Mouse (Mus musculus): ENCODE data around the gene Adam30. TPM values are rescaled to one million over a fixed set of nuclear protein-coding genes. Genes with fewer than 3 reads are reported as not detected.

Gene Adam30
- polyA plus RNA-seq, 1 experiment from 2014 or later, result not detected

DNA sequence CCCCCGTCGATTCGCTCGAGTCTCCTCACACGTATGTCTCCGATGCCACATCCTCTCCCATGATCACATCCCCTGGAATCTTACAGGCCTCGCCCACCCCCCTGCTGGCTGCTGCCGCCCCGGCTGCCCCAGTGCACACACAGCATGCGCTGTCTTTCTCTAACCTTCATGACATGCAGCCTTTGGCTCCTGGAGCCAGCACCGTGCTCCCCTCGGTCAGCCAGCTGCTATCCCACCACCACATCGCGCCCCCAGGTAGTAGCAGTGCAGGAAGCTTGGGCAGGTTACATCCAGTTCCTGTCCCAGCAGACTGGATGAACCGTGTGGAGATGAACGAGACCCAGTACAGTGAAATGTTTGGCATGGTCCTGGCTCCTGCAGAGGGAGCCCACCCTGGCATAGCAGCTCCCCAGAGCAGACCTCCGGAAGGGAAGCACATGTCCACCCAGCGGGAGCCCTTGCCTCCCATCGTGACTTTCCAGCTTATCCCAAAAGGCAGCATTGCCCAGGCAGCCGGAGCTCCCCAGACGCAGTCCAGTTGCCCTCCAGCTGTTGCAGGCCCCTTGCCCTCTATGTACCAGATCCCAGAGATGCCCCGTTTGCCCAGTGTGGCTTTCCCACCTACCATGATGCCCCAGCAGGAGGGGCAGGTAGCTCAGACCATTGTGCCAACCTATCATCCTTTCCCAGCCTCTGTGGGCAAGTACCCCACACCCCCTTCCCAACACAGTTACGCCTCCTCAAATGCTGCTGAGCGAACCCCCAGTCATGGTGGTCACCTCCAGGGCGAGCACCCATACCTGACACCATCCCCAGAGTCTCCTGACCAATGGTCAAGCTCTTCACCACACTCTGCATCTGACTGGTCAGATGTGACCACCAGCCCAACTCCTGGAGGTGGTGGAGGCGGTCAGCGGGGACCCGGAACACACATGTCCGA is 13.7 kb upstream of the Adam30 start:
- Histone ChIP-seq H3K4me2 (no peak overlapping the region), H3K9me3 (replicated peaks) (no peaks in the 10 kb centered on the region), H3K27me3 (no peaks in the 10 kb centered on the region), H3K4me3 (replicated peaks) (no peak overlapping the region), H3K9ac (no peak overlapping the region), H3K27ac (replicated peaks) (no peak overlapping the region), H3K36me3 (replicated peaks) (peaks cover 70% of the 10 kb centered on the region), H3K4me1 (replicated peaks) (no peaks in the 10 kb centered on the region)
- 0 out of 2 replicates have a peak, but pooled peaks have one; percentile 7 for ATAC-seq (ENCODE audit: insufficient read depth)
- 86% methylated on average over 29 of the region's 29 CpGs for WGBS (ENCODE audit: insufficient replicate concordance)

DNA sequence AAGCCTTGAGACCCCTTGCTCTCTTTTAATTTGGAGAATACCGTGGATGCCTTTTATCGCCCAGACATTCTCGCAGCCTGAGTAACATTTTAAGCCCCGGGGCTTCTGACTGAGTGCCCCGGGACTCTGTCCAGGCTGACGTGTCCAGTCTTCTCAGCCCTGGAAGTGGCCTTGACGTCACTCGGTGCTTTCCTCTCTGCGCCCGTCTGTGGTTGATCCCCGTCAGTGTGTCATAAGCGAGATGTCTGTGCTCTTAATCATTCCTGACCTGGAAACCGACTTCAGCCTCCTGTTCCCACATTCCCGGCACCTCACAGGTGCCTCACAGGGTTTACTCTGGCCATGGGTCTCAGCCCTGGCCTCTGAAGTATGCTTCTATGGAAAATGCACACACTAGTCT is 12.7 kb upstream of the Adam30 start:
- H3K4me2 ChIP-seq, result no peak overlapping the region
- H3K27ac ChIP-seq (replicated peaks), result no peak overlapping the region
- ATAC-seq (ENCODE audit: insufficient read depth), result no peak
- WGBS (ENCODE audit: insufficient replicate concordance), result 76% methylated on average over 14 of the region's 14 CpGs
- H3K9me3 ChIP-seq (replicated peaks), result no peaks in the 10 kb centered on the region
- H3K4me1 ChIP-seq (replicated peaks), result no peaks in the 10 kb centered on the region
- H3K4me3 ChIP-seq (replicated peaks), result no peak overlapping the region
- H3K27me3 ChIP-seq, result no peaks in the 10 kb centered on the region
- peaks cover 60% of the 10 kb centered on the region for H3K36me3 ChIP-seq (replicated peaks)
- no peak overlapping the region for H3K9ac ChIP-seq

GRCm38 (mm10) chr3:98149881-98150280 is 10.5 kb upstream of the Adam30 start:
- Histone ChIP-seq H3K27me3 (no peaks in the 10 kb centered on the region), H3K4me1 (replicated peaks) (no peaks in the 10 kb centered on the region), H3K9me3 (replicated peaks) (no peaks in the 10 kb centered on the region), H3K27ac (replicated peaks) (no peak overlapping the region), H3K4me3 (replicated peaks) (no peak overlapping the region), H3K36me3 (replicated peaks) (peaks cover 38% of the 10 kb centered on the region), H3K4me2 (no peak overlapping the region), H3K9ac (no peak overlapping the region)
- no peak for ATAC-seq (ENCODE audit: insufficient read depth)
- 78% methylated on average over 11 of the region's 11 CpGs for WGBS (ENCODE audit: insufficient replicate concordance)

- Histone ChIP-seq H3K4me2 (no peak overlapping the region), H3K9ac (no peak overlapping the region), H3K4me3 (replicated peaks) (no peak overlapping the region), H3K27ac (replicated peaks) (no peak overlapping the region), H3K36me3 (replicated peaks) (peaks cover 27% of the 10 kb centered on the region), H3K9me3 (replicated peaks) (no peaks in the 10 kb centered on the region), H3K4me1 (replicated peaks) (no peaks in the 10 kb centered on the region), H3K27me3 (no peaks in the 10 kb centered on the region)
- no peak for ATAC-seq (ENCODE audit: insufficient read depth)
- 76% methylated on average over 10 of the region's 10 CpGs for WGBS (ENCODE audit: insufficient replicate concordance)
Measured at GRCm38 (mm10) chr3:98151016-98151415, 9.4 kb upstream of the Adam30 start.

DNA sequence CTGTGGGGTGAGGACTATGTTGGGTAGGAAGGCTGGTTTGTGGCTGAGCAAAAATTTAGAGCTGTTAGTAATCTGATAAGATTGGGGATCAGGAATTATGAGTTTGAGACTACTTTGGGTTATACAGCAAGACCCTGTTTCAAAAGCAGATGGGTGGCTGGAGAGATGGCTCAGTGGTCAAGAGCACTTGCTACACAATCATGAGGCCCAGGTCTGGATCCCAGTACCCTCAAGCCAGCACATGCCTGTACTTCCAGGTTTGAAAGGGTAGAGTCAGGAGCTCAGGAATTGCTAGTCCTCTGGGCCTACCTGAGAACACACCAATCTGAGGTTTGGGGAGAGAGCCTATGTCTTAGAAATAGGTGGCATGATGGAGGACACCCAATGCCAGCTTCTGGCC is 7.0 kb upstream of the Adam30 start:
- no peaks in the 10 kb centered on the region for H3K27me3 ChIP-seq
- H3K4me2 ChIP-seq, result no peak overlapping the region
- peaks cover 4% of the 10 kb centered on the region; the same call in 1 of the 2 replicates for H3K36me3 ChIP-seq (replicated peaks)
- ATAC-seq (ENCODE audit: insufficient read depth), result no peak
- H3K9me3 ChIP-seq (replicated peaks), result no peaks in the 10 kb centered on the region
- no peak overlapping the region for H3K4me3 ChIP-seq (replicated peaks)
- H3K9ac ChIP-seq, result no peak overlapping the region
- H3K27ac ChIP-seq (replicated peaks), result no peak overlapping the region
- H3K4me1 ChIP-seq (replicated peaks), result no peaks in the 10 kb centered on the region

- Histone ChIP-seq H3K36me3 (replicated peaks) (no peaks in the 10 kb centered on the region), H3K4me3 (replicated peaks) (no peak overlapping the region), H3K4me2 (no peak overlapping the region), H3K9me3 (replicated peaks) (no peaks in the 10 kb centered on the region), H3K9ac (no peak overlapping the region), H3K4me1 (replicated peaks) (no peaks in the 10 kb centered on the region), H3K27ac (replicated peaks) (no peak overlapping the region), H3K27me3 (no peaks in the 10 kb centered on the region)
- no peak for ATAC-seq (ENCODE audit: insufficient read depth)
- WGBS (ENCODE audit: insufficient replicate concordance), result 45% methylated on average over 4 of the region's 4 CpGs
Measured at GRCm38 (mm10) chr3:98156158-98156557, 4.3 kb upstream of the Adam30 start.

DNA sequence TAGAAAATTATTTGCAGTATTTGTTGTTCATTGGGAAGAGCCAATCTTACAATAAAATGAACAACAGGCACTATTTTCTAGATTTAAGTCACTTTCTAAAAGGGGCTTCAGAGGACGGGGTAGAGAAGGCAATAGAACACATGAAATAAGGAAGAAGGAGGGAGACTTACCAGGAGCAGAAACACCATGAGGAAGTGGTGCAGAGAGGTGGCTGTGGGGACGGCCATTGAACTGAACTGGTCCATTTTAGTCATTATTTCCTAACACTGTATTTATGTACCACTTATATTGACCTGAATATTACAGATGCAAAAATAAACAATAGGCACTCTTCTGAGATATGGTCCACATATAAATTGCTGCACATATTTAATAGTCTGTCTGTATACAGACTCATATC is 3.4 kb upstream of the Adam30 start:
- no peaks in the 10 kb centered on the region for H3K36me3 ChIP-seq (replicated peaks)
- 18% methylated on average over 2 of the region's 2 CpGs for WGBS (ENCODE audit: insufficient replicate concordance)

GRCm38 (mm10) chr3:98157585-98157984 is 2.8 kb upstream of the Adam30 start:
- ATAC-seq (ENCODE audit: insufficient read depth), result no peak
- 21% methylated on average over 2 of the region's 2 CpGs for WGBS (ENCODE audit: insufficient replicate concordance)
- H3K27ac ChIP-seq (replicated peaks), result no peak overlapping the region

More for the DNA sequence above, 3.4 kb upstream of the Adam30 start:
- Histone ChIP-seq H3K4me3 (replicated peaks) (no peak overlapping the region), H3K9ac (no peak overlapping the region), H3K27me3 (no peaks in the 10 kb centered on the region), H3K4me1 (replicated peaks) (no peaks in the 10 kb centered on the region), H3K9me3 (replicated peaks) (no peaks in the 10 kb centered on the region), H3K4me2 (no peak overlapping the region), H3K27ac (replicated peaks) (no peak overlapping the region)
- no peak for ATAC-seq (ENCODE audit: insufficient read depth)

GRCm38 (mm10) chr3:98158646-98159045 is 1.8 kb upstream of the Adam30 start:
- Histone ChIP-seq H3K4me2 (no peak overlapping the region), H3K9me3 (replicated peaks) (no peaks in the 10 kb centered on the region), H3K27me3 (no peaks in the 10 kb centered on the region), H3K4me1 (replicated peaks) (no peaks in the 10 kb centered on the region), H3K9ac (no peak overlapping the region), H3K4me3 (replicated peaks) (no peak overlapping the region), H3K36me3 (replicated peaks) (no peaks in the 10 kb centered on the region), H3K27ac (replicated peaks) (no peak overlapping the region)
- ATAC-seq (ENCODE audit: insufficient read depth), result no peak
- 62% methylated on average over 4 of the region's 4 CpGs for WGBS (ENCODE audit: insufficient replicate concordance)

More at GRCm38 (mm10) chr3:98157585-98157984, 2.8 kb upstream of the Adam30 start:
- Histone ChIP-seq H3K4me1 (replicated peaks) (no peaks in the 10 kb centered on the region), H3K36me3 (replicated peaks) (no peaks in the 10 kb centered on the region), H3K4me3 (replicated peaks) (no peak overlapping the region), H3K27me3 (no peaks in the 10 kb centered on the region), H3K9ac (no peak overlapping the region), H3K4me2 (no peak overlapping the region), H3K9me3 (replicated peaks) (no peaks in the 10 kb centered on the region)

DNA sequence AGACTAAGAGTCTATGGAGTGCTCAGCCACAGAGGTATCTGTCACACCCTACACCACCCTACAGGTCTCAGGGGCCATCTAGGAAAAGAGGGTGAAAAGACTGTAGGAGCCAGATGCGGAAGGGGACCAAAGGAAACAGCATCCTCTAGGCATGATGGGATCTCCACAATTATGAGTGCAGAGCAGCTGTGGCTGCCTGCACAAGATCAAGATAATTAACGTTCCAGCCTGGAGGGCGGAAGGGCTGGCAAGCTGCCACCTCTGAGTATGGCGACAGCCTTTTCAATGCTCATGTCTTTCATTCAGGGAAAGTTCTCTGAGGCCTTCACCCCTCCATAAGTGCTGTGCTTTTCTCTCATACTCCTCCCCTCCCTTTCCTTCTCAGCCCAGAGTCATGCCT is 1.1 kb upstream of the Adam30 start:
- no peak overlapping the region for H3K4me3 ChIP-seq (replicated peaks)
- 55% methylated on average over 4 of the region's 4 CpGs for WGBS (ENCODE audit: insufficient replicate concordance)
- H3K27ac ChIP-seq (replicated peaks), result no peak overlapping the region
- H3K9ac ChIP-seq, result no peak overlapping the region
- H3K4me1 ChIP-seq (replicated peaks), result no peaks in the 10 kb centered on the region
- H3K36me3 ChIP-seq (replicated peaks), result no peaks in the 10 kb centered on the region
- H3K27me3 ChIP-seq, result no peaks in the 10 kb centered on the region
- no peaks in the 10 kb centered on the region for H3K9me3 ChIP-seq (replicated peaks)
- H3K4me2 ChIP-seq, result no peak overlapping the region
- no peak for ATAC-seq (ENCODE audit: insufficient read depth)

DNA sequence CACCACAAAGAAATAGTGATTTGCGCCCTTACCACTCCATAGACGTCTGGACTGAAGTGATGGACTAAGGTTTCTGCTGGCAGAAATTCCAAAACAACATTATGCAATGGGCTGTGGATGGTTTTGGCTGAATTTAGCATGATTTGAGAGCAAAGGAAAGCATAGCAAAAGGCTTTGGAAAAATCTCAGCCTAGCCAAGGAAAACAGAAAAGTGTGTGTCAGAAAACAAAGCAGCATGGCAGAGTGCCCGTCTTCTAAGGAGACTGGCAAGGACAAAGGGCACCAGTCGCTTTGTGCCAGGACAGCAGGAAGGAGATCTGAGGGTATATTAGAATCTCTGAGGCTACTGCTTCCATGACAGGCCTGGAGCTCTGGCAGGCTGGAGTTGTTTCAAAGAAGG is 17.9 kb downstream of the Adam30 start:
- no peaks in the 10 kb centered on the region for H3K4me1 ChIP-seq (replicated peaks)
- ATAC-seq (ENCODE audit: insufficient read depth), result no peak
- H3K27ac ChIP-seq (replicated peaks), result no peak overlapping the region
- no peak overlapping the region for H3K4me2 ChIP-seq
- H3K9ac ChIP-seq, result no peak overlapping the region
- WGBS (ENCODE audit: insufficient replicate concordance), result 52% methylated on average over 4 of the region's 4 CpGs
- H3K27me3 ChIP-seq, result no peaks in the 10 kb centered on the region
- H3K9me3 ChIP-seq (replicated peaks), result no peaks in the 10 kb centered on the region
- H3K4me3 ChIP-seq (replicated peaks), result no peak overlapping the region
- H3K36me3 ChIP-seq (replicated peaks), result no peaks in the 10 kb centered on the region

DNA sequence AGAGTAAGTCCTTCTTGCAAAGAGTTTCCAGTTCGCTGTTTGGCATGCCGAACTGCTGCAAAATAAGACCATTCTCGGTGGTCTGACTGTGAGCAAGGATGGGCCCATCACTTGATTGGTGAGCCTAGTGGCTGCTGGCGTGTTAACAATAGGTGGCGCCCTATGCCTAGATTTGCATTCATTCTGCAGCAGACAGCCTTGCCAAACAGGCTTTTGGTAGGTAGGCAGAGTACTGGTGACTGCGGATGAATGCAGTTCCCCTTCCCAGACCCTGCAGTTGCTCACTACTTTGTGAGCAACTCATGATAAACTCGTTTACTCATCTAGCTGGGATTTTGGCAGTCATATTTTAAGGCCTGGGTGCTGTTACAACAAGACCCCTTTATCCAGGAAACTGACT is 20.4 kb downstream of the Adam30 start:
- Histone ChIP-seq H3K4me2 (no peak overlapping the region), H3K4me3 (replicated peaks) (no peak overlapping the region), H3K4me1 (replicated peaks) (no peaks in the 10 kb centered on the region), H3K36me3 (replicated peaks) (no peaks in the 10 kb centered on the region), H3K27ac (replicated peaks) (no peak overlapping the region), H3K27me3 (no peaks in the 10 kb centered on the region), H3K9ac (no peak overlapping the region), H3K9me3 (replicated peaks) (no peaks in the 10 kb centered on the region)
- ATAC-seq (ENCODE audit: insufficient read depth), result no peak
- 19% methylated on average over 7 of the region's 7 CpGs for WGBS (ENCODE audit: insufficient replicate concordance)

Data from liver, embryonic 15.5 days (tissue).